Mouse (Mus musculus) gastrocnemius, postnatal 10 days (tissue): ENCODE measurements at regions not wholly inside any gene's neighbourhood (a gene's known extent, or its start where the extent isn't known, plus 50 kb on each side); places are given as distances from the start of the nearest gene placed in this dataset.

Experiments
- DNase-seq: peaks from one replicate; pipeline ENCODE4 v3.0.0; 2021; ENCODE audit warnings: mixed read lengths

DNA sequence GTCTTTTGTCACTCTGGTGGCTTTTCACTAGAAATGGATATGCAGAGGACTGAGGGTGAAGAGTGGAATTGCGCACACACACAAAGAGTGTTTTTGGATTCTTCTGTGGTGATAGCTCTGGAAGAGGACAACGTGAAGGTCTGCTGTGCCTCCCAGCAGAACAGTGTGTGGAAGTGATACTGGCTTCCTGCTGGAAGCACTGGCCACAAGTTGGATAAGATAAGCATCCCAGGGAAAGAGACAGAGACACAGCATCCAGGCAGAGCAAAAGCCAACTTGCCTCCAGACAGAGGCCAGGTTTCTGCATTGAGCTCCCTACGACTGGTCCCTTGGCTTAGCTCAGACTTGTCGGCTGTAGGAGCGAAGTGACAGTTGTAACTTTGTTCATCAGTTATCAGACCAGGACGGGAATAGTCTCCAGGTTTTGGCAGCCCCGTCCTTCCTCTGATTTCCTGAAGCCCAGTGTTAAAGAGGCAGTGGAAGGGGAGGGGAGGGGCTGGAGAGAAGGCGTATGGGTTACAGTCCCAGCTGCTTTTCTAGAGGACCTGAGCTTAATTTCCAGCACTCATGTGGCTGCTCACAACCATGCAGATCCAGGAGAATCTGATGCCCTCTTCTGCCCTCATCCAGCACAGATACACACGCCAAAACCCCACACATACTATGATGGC is 89.2 kb downstream of the Tmem170b start:
- no peak for DNase-seq

DNA sequence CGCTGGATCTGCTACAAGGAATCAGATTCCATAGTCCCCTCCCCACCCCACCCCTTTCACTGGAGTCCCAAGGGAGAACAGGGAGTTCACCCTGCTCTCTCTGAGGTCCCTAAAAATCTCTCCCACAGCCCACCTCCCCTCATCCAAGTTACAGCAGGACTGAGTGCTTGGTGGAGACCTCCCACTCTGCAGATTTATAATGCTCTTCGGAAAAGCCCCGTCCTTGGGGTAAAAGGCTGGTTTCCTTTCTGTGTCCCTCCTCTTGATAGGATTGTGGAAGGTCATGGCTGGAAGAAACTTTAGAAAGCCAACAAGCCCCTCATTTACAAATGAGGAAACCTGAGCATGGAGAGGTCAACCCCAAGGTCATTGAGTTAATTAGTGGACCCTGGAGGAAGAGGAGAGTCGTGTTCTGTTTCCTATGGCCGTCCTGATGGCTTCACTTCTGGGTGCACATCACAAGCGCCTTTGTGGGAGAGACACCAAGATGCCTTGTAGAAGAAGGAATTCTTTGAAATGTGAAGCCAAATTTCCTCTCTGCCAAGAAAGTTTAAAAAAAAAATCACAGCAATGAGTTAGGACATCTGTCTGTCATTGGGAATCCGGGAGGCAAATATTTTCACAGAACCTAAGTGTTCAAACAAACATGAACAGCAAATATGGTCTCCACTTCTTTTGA is 91.2 kb downstream of the Tmem170b start:
- no peak for DNase-seq

- DNase-seq = no peak
Observed at GRCm38 (mm10) chr13:41701345-41701744, 95.6 kb downstream of the Tmem170b start.

GRCm38 (mm10) chr13:41701829-41702231 is 96.1 kb downstream of the Tmem170b start:
- DNase-seq = no peak

GRCm38 (mm10) chr13:41703196-41703595 is 97.5 kb downstream of the Tmem170b start:
- DNase-seq = no peak

DNA sequence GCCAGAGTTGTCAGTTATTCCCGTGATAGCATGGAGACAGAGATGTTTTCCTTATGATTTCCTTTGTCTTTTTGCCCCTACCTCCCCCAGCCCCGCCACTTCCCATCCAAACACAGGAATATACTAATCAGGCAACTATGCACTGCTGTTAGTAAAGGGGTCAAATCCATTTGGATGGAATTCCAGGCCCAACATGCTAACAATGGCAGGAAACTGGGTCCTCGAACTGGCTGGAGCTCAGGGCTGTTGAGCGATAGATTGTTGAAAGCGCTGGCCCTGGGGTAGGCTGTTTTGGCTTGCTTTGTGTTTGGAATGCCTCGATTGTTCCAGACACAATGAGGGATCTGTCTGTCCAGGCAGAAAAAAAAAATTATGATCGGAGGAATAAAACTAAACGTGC is 97.9 kb downstream of the Tmem170b start:
- DNase-seq = no peak

DNA sequence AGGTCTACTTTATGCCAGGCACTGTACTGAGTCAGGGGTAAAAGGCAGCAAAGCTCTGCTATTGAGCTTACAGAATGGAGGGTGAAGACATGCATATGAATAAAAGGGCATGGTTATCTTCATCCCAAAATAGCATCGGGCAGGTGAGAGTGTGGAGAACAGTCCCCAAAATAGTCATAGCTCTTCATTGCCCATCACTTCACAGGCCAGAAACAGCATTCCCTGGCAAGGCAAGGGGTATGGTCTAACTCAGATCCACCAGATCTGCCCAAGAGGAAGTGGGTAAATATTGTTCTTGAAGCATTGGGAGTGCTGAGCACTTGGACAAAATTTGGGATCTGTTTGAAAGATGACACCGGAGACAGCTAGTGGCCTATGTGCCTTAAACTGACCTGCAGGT is 99.1 kb downstream of the Tmem170b start:
- DNase-seq = no peak

- DNase-seq = no peak
Observed at GRCm38 (mm10) chr13:41705636-41706035, 99.9 kb downstream of the Tmem170b start.

- DNase-seq = no peak
Observed at GRCm38 (mm10) chr13:41707811-41708210, 102.1 kb downstream of the Tmem170b start.

DNA sequence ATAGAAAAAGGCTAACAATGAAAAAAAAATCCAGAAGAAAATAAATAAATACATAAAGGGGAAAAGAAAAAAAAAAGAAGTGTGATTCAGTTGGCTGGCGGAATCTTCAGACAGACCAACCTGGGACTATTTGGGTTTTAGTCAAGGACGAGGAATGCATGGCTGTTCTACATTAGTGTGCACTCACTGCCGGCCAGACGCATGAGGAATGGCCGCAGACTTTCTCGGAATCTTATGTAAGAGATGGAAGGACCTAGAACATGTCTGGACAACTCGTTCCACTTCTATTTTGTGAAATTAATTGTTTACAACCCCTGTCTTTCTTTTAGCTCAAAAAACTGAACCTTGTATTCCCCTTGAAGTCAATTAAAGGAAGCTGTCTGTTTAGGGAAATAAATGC is 103.4 kb downstream of the Tmem170b start:
- DNase-seq = no peak

GRCm38 (mm10) chr13:41709475-41710227 is 103.9 kb downstream of the Tmem170b start:
- peak; percentile 89 for DNase-seq

GRCm38 (mm10) chr13:41712616-41713015 is 106.9 kb downstream of the Tmem170b start:
- no peak for DNase-seq
